In genomic region chr6:87806028-87806427, GRCm38 (mm10) we compare ENCODE assay signal across 12 mouse cellular contexts. TPM values are rescaled to one million over a fixed set of nuclear protein-coding genes. Genes with fewer than 3 reads are reported as not detected.
DNase-seq lines count a peak whose midpoint lies in the region; ATAC-seq and TF ChIP-seq lines count a peak whose summit lies in the region.
"Had no signal": no experiment of that assay in that cellular context is flagged by ENCODE, and none has a peak within 500 bp of the region (broad histone marks: within the 10 kb centered on the region; RNA-seq: fewer than 3 reads in every experiment).

No protein-coding gene starts in this region.

- no peak overlapping the region for H3K27ac ChIP-seq in heart, embryonic 11.5 days (ENCODE audit: low read depth, low read length)
- no peak overlapping the region for H3K27ac ChIP-seq in lung, postnatal 0 days (ENCODE audit: low read length)
- H3K27ac ChIP-seq: lung, embryonic 15.5 days had no signal

- no peak for TF ChIP-seq EP300 in lung, postnatal 0 days (IDR thresholded peaks at IDR 0.05)

- WGBS in heart, embryonic 11.5 days (ENCODE audit: insufficient replicate concordance): 61% methylated on average over 2 of the region's 2 CpGs
- 46% methylated on average over 2 of the region's 2 CpGs for WGBS in lung, postnatal 0 days
- WGBS in lung, adult 2 months: 51% methylated on average over 2 of the region's 2 CpGs

- no peak overlapping the region for H3K9ac ChIP-seq in heart, embryonic 11.5 days (ENCODE audit: low read depth, low read length)
- no peak overlapping the region for H3K9ac ChIP-seq in lung, postnatal 0 days (replicated peaks; ENCODE audit: low read depth)
- H3K9ac ChIP-seq: lung, embryonic 15.5 days had no signal

- H3K4me2 ChIP-seq in heart, embryonic 11.5 days: no peak overlapping the region
- H3K4me2 ChIP-seq in lung, postnatal 0 days (replicated peaks; ENCODE audit: low read depth, low read length): no peak overlapping the region
- H3K4me2 ChIP-seq: lung, embryonic 15.5 days had no signal

- H3K4me1 ChIP-seq in heart, embryonic 11.5 days (ENCODE audit: control insufficient read depth, insufficient read depth, low read length): no peaks in the 10 kb centered on the region
- H3K4me1 ChIP-seq in lung, postnatal 0 days (ENCODE audit: insufficient read depth, low read depth, low read length): peaks cover 6% of the 10 kb centered on the region; the same call in 1 of the 2 replicates
- H3K4me1 ChIP-seq in lung, adult 2 months (ENCODE audit: control insufficient read depth, insufficient read depth, low read length): peaks cover 10% of the 10 kb centered on the region

- H3K27me3 ChIP-seq in heart, embryonic 11.5 days (ENCODE audit: control insufficient read depth, insufficient read depth, low read length): no peaks in the 10 kb centered on the region
- H3K27me3 ChIP-seq in lung, postnatal 0 days (replicated peaks; ENCODE audit: insufficient read depth, low read length): no peaks in the 10 kb centered on the region
- H3K27me3 ChIP-seq: lung, embryonic 15.5 days had no signal

- DNase-seq in heart, adult 11 months: peak; percentile 93
- peak; percentile 47 for DNase-seq in lung, postnatal 0 days (ENCODE audit: low spot score)
- no peak for DNase-seq in lung, adult 2 months
- no peak for DNase-seq in urinary bladder, adult 18-20 months (ENCODE audit: low spot score in 2 of 2)
- DNase-seq: heart, postnatal 10 days; right cerebral cortex, postnatal 4 days had no signal

- peak; percentile 50 for TF ChIP-seq CTCF in lung, postnatal 0 days (IDR thresholded peaks at IDR 0.05)
- TF ChIP-seq CTCF in lung, adult 2 months (IDR thresholded peaks at IDR 0.05; ENCODE audit: insufficient read depth, low read length): no peak

- no peak for ATAC-seq in heart, embryonic 11.5 days (replicated peaks; ENCODE audit: insufficient number of reproducible peaks, low FRiP score, low TSS enrichment)
- peak; percentile 37; the same call in 1 of the 2 replicates for ATAC-seq in lung, postnatal 0 days
- peak; percentile 73 for ATAC-seq in common myeloid progenitor, adult 5-6 weeks (replicated peaks; ENCODE audit: low read depth, poor library complexity, severe bottlenecking)
- ATAC-seq in neutrophil, adult 5-6 weeks (ENCODE audit: extremely low read depth, insufficient number of reproducible peaks, low FRiP score, poor library complexity, severe bottlenecking): peak; percentile 83
- ATAC-seq in cerebellum, adult (ENCODE audit: insufficient number of reproducible peaks, low FRiP score, low TSS enrichment): no peak

- no peaks in the 10 kb centered on the region for H3K36me3 ChIP-seq in heart, embryonic 11.5 days (ENCODE audit: control insufficient read depth, insufficient read depth, low read length)
- H3K36me3 ChIP-seq in lung, postnatal 0 days (ENCODE audit: insufficient read depth, low read length): no peaks in the 10 kb centered on the region
- H3K36me3 ChIP-seq: lung, embryonic 15.5 days had no signal

- H3K9me3 ChIP-seq in heart, embryonic 11.5 days (replicated peaks; ENCODE audit: control insufficient read depth, low read length): no peaks in the 10 kb centered on the region
- no peaks in the 10 kb centered on the region for H3K9me3 ChIP-seq in lung, postnatal 0 days (ENCODE audit: low read length)
- H3K9me3 ChIP-seq: lung, embryonic 15.5 days had no signal

- TF ChIP-seq POLR2A in lung, adult 2 months (IDR thresholded peaks at IDR 0.05; ENCODE audit: borderline replicate concordance, extremely low read depth, low read depth, low read length): no peak

- H3K4me3 ChIP-seq in heart, embryonic 11.5 days (ENCODE audit: low read depth, low read length): no peak overlapping the region
- H3K4me3 ChIP-seq in lung, postnatal 0 days (ENCODE audit: low read depth, low read length): no peak overlapping the region
- no peak overlapping the region for H3K4me3 ChIP-seq in lung, adult 2 months (replicated peaks; ENCODE audit: extremely low read depth, low read depth, low read length)
- H3K4me3 ChIP-seq: lung, embryonic 15.5 days had no signal

RNA-seq across cellular contexts. Expression of gene Rab43, which starts 5.9 kb away (rescaled TPM):
- polyA plus RNA-seq in heart, embryonic 11.5 days (2014; fragmentation: Nextera tagmentation; extraction: Ambion mirVana): 6.4 and 6.9 TPM in 2 replicates
- 13.5 and 15.1 TPM in 2 replicates for polyA plus RNA-seq in lung, postnatal 0 days (2015; fragmentation: Nextera tagmentation; extraction: Ambion mirVana)
- polyA plus RNA-seq in lung, adult 2 months (2012; rRNA removed): 43.0 and 46.2 TPM in 2 replicates
- total RNA-seq in common myeloid progenitor, adult 5-6 weeks (2017): 7.1 and 10.1 TPM in 2 replicates
- 29.3 and 47.0 TPM in 2 replicates for total RNA-seq in neutrophil, adult 5-6 weeks (2017)

RNA-seq across cellular contexts. Expression of gene Gp9, which starts 28.2 kb away (rescaled TPM):
- 6.1 and 7.1 TPM in 2 replicates for polyA plus RNA-seq in heart, embryonic 11.5 days (2014; fragmentation: Nextera tagmentation; extraction: Ambion mirVana)
- polyA plus RNA-seq in lung, postnatal 0 days (2015; fragmentation: Nextera tagmentation; extraction: Ambion mirVana): 8.3 and 9.1 TPM in 2 replicates
- 13.1 and 14.9 TPM in 2 replicates for polyA plus RNA-seq in lung, adult 2 months (2012; rRNA removed)
- total RNA-seq in common myeloid progenitor, adult 5-6 weeks (2017): 13.4 and 14.6 TPM in 2 replicates
- total RNA-seq in neutrophil, adult 5-6 weeks (2017): 13.3 and 13.5 TPM in 2 replicates
- total RNA-seq: gastrocnemius, adult 18-20 months had no signal

RNA-seq across cellular contexts. Expression of gene Gm45140, which starts 29.6 kb away (rescaled TPM):
- polyA plus RNA-seq in heart, embryonic 11.5 days (2014; fragmentation: Nextera tagmentation; extraction: Ambion mirVana): 2.3 TPM in 2 replicates
- polyA plus RNA-seq in lung, postnatal 0 days (2015; fragmentation: Nextera tagmentation; extraction: Ambion mirVana): 0.73 and 0.94 TPM in 2 replicates
- polyA plus RNA-seq in lung, adult 2 months (2012; rRNA removed): 0.47 and 0.68 TPM in 2 replicates
- total RNA-seq in common myeloid progenitor, adult 5-6 weeks (2017): 16.3 and 25.1 TPM in 2 replicates
- total RNA-seq in neutrophil, adult 5-6 weeks (2017): 17.8 and 23.3 TPM in 2 replicates

RNA-seq across cellular contexts. Expression of gene Isy1, which starts 32.6 kb away (rescaled TPM):
- 28.1 and 36.5 TPM in 2 replicates for polyA plus RNA-seq in heart, embryonic 11.5 days (2014; fragmentation: Nextera tagmentation; extraction: Ambion mirVana)
- polyA plus RNA-seq in lung, postnatal 0 days (2015; fragmentation: Nextera tagmentation; extraction: Ambion mirVana): 21.4 and 24.1 TPM in 2 replicates
- 21.2 and 21.4 TPM in 2 replicates for polyA plus RNA-seq in lung, adult 2 months (2012; rRNA removed)
- total RNA-seq in common myeloid progenitor, adult 5-6 weeks (2017): 140 and 162 TPM in 2 replicates
- 26.0 and 48.2 TPM in 2 replicates for total RNA-seq in neutrophil, adult 5-6 weeks (2017)

RNA-seq across cellular contexts. Expression of gene Cnbp, which starts 44.9 kb away (rescaled TPM):
- 886 and 909 TPM in 2 replicates for polyA plus RNA-seq in heart, embryonic 11.5 days (2014; fragmentation: Nextera tagmentation; extraction: Ambion mirVana)
- polyA plus RNA-seq in lung, postnatal 0 days (2015; fragmentation: Nextera tagmentation; extraction: Ambion mirVana): 565 and 604 TPM in 2 replicates
- 140 and 217 TPM in 2 replicates for polyA plus RNA-seq in lung, adult 2 months (2012; rRNA removed)
- 1,356 and 1,403 TPM in 2 replicates for total RNA-seq in common myeloid progenitor, adult 5-6 weeks (2017)
- 523 and 558 TPM in 2 replicates for total RNA-seq in neutrophil, adult 5-6 weeks (2017)

Comparison
In these comparisons a context has a peak if more than half of its experiments do, and no peak if none do; other contexts are left out.
1. DNase-seq: peak in heart, adult 11 months (single experiment) and lung, postnatal 0 days (single experiment); none in lung, adult 2 months (single experiment) and urinary bladder, adult 18-20 months (0 of 2).
2. ATAC-seq: peak in lung, postnatal 0 days (single experiment), common myeloid progenitor, adult 5-6 weeks (single experiment) and neutrophil, adult 5-6 weeks (single experiment); none in heart, embryonic 11.5 days (single experiment) and cerebellum, adult (single experiment).